Mouse (Mus musculus) heart, embryonic 12.5 days (tissue): Measurements from ENCODE around the gene Rcbtb2. TPM values are rescaled to one million over a fixed set of nuclear protein-coding genes. Genes with fewer than 3 reads are reported as not detected.

Source experiments
- ATAC-seq: fragments of 200-750 bp; cut with Nextera tagmentation; 2 replicates; pipeline ENCODE4 v1.8.0; 2017; ENCODE audit warnings: moderate TSS enrichment, moderate library complexity; ENCODE audit not compliant: insufficient number of reproducible peaks, low FRiP score
- H3K27ac ChIP-seq: fragments of 300-500 bp; sonication (generic); 2 replicates; pipeline ENCODE4 v1.5.1; 2016; ENCODE audit warnings: mild to moderate bottlenecking, moderate library complexity; ENCODE audit not compliant: poor library complexity, severe bottlenecking
- H3K27me3 ChIP-seq: fragments of 300-500 bp; sonication (generic); replicated peaks from 2 replicates; pipeline ENCODE4 v1.6.1; 2016; ENCODE audit warnings: mild to moderate bottlenecking, moderate library complexity
- H3K36me3 ChIP-seq: fragments of 300-500 bp; sonication (generic); 2 replicates; pipeline ENCODE4 v1.6.1; 2016; ENCODE audit warnings: mild to moderate bottlenecking, moderate library complexity
- H3K4me1 ChIP-seq: fragments of 300-500 bp; sonication (generic); replicated peaks from 2 replicates; pipeline ENCODE4 v1.6.1; 2016; ENCODE audit warnings: mild to moderate bottlenecking
- H3K4me2 ChIP-seq: fragments of 300-500 bp; sonication (generic); 2 replicates; pipeline ENCODE4 v1.6.1; 2016; ENCODE audit warnings: mild to moderate bottlenecking, moderate library complexity
- H3K4me3 ChIP-seq: fragments of 300-500 bp; sonication (generic); 2 replicates; pipeline ENCODE4 v1.5.1; 2016; ENCODE audit warnings: mild to moderate bottlenecking
- H3K9ac ChIP-seq: fragments of 300-500 bp; sonication (generic); 2 replicates; pipeline ENCODE4 v1.6.1; 2016; ENCODE audit warnings: mild to moderate bottlenecking, moderate library complexity
- H3K9me3 ChIP-seq: fragments of 300-500 bp; sonication (generic); replicated peaks from 2 replicates; pipeline ENCODE4 v1.6.1; 2016; ENCODE audit warnings: mild to moderate bottlenecking, moderate library complexity
- WGBS: fragments of 180-500 bp; shearing (Covaris S2); methylation state at CpG from one replicate; pipeline ENCODE4 v1.1.7; 2016; 5-methylcytosine and 5-hydroxymethylcytosine counted together
- microRNA counts: library from miRNA; unstranded; fragments of <30 nt; microRNA quantifications from one replicate; lab custom pipeline; 2017
- microRNA-seq: library from miRNA; unstranded; fragments of <30 nt; microRNA quantifications from one replicate; pipeline ENCODE4, GENCODE M21; 2017
- polyA plus RNA-seq: library from polyadenylated mRNA; unstranded; fragments of >200 nt; fragmentation: Nextera tagmentation; extraction: Ambion mirVana; gene quantifications from 2 replicates; pipeline ENCODE4 v1.2.1, GENCODE M21; 2016

Rcbtb2 gene
- polyA plus RNA-seq, 1 experiment from 2014 or later = 76.2 TPM

DNA sequence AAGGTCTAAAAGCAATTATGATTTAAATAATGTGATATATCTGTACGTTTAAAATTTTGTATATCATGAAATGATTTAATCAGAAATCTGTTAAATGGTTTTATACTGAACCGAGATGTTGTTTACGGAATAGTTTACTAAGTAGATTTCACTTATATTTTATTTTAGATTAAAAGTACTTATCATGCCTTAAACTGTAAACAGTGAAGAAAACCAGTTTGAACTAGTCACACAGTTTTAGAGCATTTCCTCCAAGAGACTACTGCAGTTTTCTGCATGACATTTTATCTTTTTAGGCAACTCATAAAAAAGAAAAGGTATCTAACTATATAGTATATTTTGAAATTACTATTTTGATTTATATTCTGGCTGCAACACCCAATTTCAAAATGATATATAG lies 117.0 kb downstream of the Rcbtb2 start:
- WGBS = 48% methylated on average over 3 of the region's 3 CpGs
- H3K4me2 ChIP-seq = no peak overlapping the region
- no peak for ATAC-seq

DNA sequence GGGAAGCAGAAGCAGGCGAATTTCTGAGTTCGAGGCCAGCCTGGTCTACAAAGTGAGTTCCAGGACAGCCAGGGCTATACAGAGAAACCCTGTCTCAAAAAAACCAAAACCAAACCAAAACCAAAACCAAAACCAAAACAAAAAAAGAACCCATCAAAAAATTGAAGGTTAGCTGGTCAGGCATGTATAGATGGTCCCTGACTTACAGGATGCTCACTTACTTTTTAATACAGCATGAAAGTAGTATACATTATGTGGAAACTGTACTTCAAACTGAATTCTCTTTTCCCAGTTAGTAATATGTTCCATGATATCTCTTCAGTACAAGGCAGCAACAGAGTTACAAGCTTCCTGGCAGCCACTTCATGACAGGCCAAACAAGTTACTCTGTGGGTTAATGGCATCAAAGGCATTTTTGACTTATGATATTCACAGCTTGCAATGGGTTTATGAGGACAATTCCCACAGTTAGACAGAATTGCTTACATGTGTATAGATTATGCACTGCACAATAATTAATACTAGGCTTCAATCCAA lies 121.3 kb downstream of the Rcbtb2 start:
- Histone ChIP-seq H3K9ac (no peak overlapping the region), H3K4me1 (peaks cover 13% of the 10 kb centered on the region; the same call in 1 of the 2 replicates), H3K9me3 (no peaks in the 10 kb centered on the region), H3K4me2 (no peak overlapping the region), H3K27me3 (no peaks in the 10 kb centered on the region), H3K4me3 (no peak overlapping the region), H3K36me3 (0 out of 2 replicates have a peak, but pooled peaks cover 2% of the 10 kb centered on the region), H3K27ac (no peak overlapping the region)
- 85% methylated on average over 2 of the region's 2 CpGs for WGBS
- ATAC-seq = no peak

More for the DNA sequence above, 117.0 kb downstream of the Rcbtb2 start:
- Histone ChIP-seq H3K27me3 (no peaks in the 10 kb centered on the region), H3K9ac (no peak overlapping the region), H3K9me3 (no peaks in the 10 kb centered on the region), H3K4me3 (no peak overlapping the region), H3K27ac (no peak overlapping the region), H3K4me1 (peaks cover 15% of the 10 kb centered on the region), H3K36me3 (0 out of 2 replicates have a peak, but pooled peaks cover 2% of the 10 kb centered on the region)

GRCm38 (mm10) chr14:73250056-73250455 lies 127.2 kb downstream of the Rcbtb2 start:
- H3K27me3 ChIP-seq = no peaks in the 10 kb centered on the region
- H3K9ac ChIP-seq = no peak overlapping the region
- 89% methylated on average over 2 of the region's 2 CpGs for WGBS
- H3K4me1 ChIP-seq = 0 out of 2 replicates have a peak, but pooled peaks cover 5% of the 10 kb centered on the region
- no peaks in the 10 kb centered on the region for H3K36me3 ChIP-seq
- no peak overlapping the region for H3K27ac ChIP-seq
- H3K4me2 ChIP-seq = no peak overlapping the region
- no peak for ATAC-seq
- H3K9me3 ChIP-seq = no peaks in the 10 kb centered on the region
- no peak overlapping the region for H3K4me3 ChIP-seq

- H3K4me2 ChIP-seq = no peak overlapping the region
- no peak for ATAC-seq
- H3K36me3 ChIP-seq = no peaks in the 10 kb centered on the region
- no peak overlapping the region for H3K4me3 ChIP-seq
- WGBS = 87% methylated on average over 2 of the region's 2 CpGs
- H3K9ac ChIP-seq = no peak overlapping the region
- no peaks in the 10 kb centered on the region for H3K9me3 ChIP-seq
- H3K4me1 ChIP-seq = 0 out of 2 replicates have a peak, but pooled peaks cover 5% of the 10 kb centered on the region
- no peak overlapping the region for H3K27ac ChIP-seq
- H3K27me3 ChIP-seq = no peaks in the 10 kb centered on the region
Observed at GRCm38 (mm10) chr14:73252276-73252675, 129.4 kb downstream of the Rcbtb2 start.

- Histone ChIP-seq H3K9ac (no peak overlapping the region), H3K36me3 (no peaks in the 10 kb centered on the region), H3K4me1 (0 out of 2 replicates have a peak, but pooled peaks cover 2% of the 10 kb centered on the region), H3K27me3 (no peaks in the 10 kb centered on the region), H3K4me3 (no peak overlapping the region), H3K4me2 (no peak overlapping the region), H3K9me3 (no peaks in the 10 kb centered on the region), H3K27ac (no peak overlapping the region)
- no peak for ATAC-seq
- 64% methylated on average over 6 of the region's 6 CpGs for WGBS
Observed at GRCm38 (mm10) chr14:73253453-73254251, 130.8 kb downstream of the Rcbtb2 start.

DNA sequence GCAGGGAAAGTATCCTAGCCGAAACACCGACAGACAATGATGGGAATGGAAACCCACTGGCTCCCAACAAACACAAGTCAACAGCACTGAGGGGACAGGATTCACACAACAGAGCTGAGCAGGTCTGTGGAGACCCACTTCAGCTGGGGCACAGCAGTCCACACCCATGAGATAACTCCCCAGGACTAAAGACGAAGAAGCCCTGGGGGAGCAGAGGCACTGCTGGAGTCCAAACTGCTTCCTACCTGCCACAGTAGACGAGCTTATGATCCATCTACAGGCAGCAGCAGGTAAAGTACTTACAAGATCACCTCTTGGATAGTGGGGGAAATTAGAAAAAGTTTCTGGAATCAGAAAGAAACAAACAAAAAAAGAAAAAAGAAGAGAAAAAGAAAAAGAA lies 131.6 kb downstream of the Rcbtb2 start:
- ATAC-seq = no peak
- no peak overlapping the region for H3K4me2 ChIP-seq
- WGBS = 68% methylated on average over 4 of the region's 4 CpGs
- H3K27me3 ChIP-seq = no peaks in the 10 kb centered on the region
- 0 out of 2 replicates have a peak, but pooled peaks cover 2% of the 10 kb centered on the region for H3K4me1 ChIP-seq
- no peak overlapping the region for H3K9ac ChIP-seq
- H3K27ac ChIP-seq = no peak overlapping the region
- no peak overlapping the region for H3K4me3 ChIP-seq
- H3K36me3 ChIP-seq = no peaks in the 10 kb centered on the region
- no peaks in the 10 kb centered on the region for H3K9me3 ChIP-seq

- no peak overlapping the region for H3K4me2 ChIP-seq
- H3K9ac ChIP-seq = no peak overlapping the region
- no peaks in the 10 kb centered on the region for H3K27me3 ChIP-seq
- H3K36me3 ChIP-seq = no peaks in the 10 kb centered on the region
- no peak overlapping the region for H3K4me3 ChIP-seq
- 0 out of 2 replicates have a peak, but pooled peaks have one; percentile 25 for ATAC-seq
- no peak overlapping the region for H3K27ac ChIP-seq
- H3K4me1 ChIP-seq = 0 out of 2 replicates have a peak, but pooled peaks cover 2% of the 10 kb centered on the region
- 50% methylated on average over 3 of the region's 3 CpGs for WGBS
- H3K9me3 ChIP-seq = no peaks in the 10 kb centered on the region
Observed at GRCm38 (mm10) chr14:73255426-73255970, 132.7 kb downstream of the Rcbtb2 start.

DNA sequence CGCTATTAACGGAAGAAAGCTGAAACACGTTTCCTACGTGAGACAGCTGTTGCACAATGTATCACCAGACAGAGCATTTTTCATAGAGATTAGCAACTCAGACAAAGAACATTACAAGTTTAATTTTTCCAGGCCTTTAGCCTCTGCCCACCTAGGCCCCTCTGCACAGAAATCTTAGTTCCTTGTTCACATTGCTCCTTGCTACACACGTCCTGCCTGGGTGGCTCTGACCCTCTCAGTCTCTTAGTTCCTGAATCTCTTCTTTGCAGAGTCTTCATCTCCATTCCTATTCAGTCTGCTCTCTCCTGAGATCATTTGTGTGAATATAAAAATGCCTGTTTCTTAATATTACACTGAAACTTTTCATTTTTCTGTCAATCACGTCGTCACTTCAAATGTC lies 134.5 kb downstream of the Rcbtb2 start:
- 0 out of 2 replicates have a peak, but pooled peaks cover 2% of the 10 kb centered on the region for H3K4me1 ChIP-seq
- WGBS = 69% methylated on average over 7 of the region's 7 CpGs

More for the DNA sequence above, 134.5 kb downstream of the Rcbtb2 start:
- Histone ChIP-seq H3K9ac (no peak overlapping the region), H3K27me3 (no peaks in the 10 kb centered on the region), H3K36me3 (peaks cover 4% of the 10 kb centered on the region), H3K9me3 (no peaks in the 10 kb centered on the region), H3K27ac (no peak overlapping the region), H3K4me2 (no peak overlapping the region), H3K4me3 (no peak overlapping the region)
- ATAC-seq = no peak

MicroRNAs encoded within 50 kb of the gene (microRNA counts, 519-probe panel; counts per million panel counts)
- microRNA mmu-miR-687 (lab: Ali Mortazavi, UCI) = not detected

Small RNA genes lying within 50 kb of the gene (microRNA-seq; reads per million reads assigned to microRNA genes)
- gene Mir687 = not detected

Other genes starting within 250 kb of the Rcbtb2 start
- gene Cysltr2, start 73.9 kb upstream of the Rcbtb2 start, polyA plus RNA-seq = not detected in 2 replicates
- 8.1 and 9.1 TPM in 2 replicates for gene Lpar6, start 114.9 kb downstream of the Rcbtb2 start, polyA plus RNA-seq
- gene Rb1, start 202.8 kb downstream of the Rcbtb2 start, polyA plus RNA-seq = 13.5 and 18.1 TPM in 2 replicates